Mouse (Mus musculus) ES-E14 (cell line): ENCODE results near the gene Znrd1as. TPM values are rescaled to one million over a fixed set of nuclear protein-coding genes. Genes with fewer than 3 reads are reported as not detected.

Experiments used
- DNase-seq: peaks from one replicate; pipeline ENCODE4 v3.0.0-alpha.2; 2013; ENCODE audit warnings: low read depth, low spot score
- H3K27ac ChIP-seq: 2 replicates; pipeline ENCODE4 v1.5.1; 2012; ENCODE audit warnings: low read depth, mild to moderate bottlenecking, low read length, moderate library complexity, mixed read lengths; ENCODE audit not compliant: poor library complexity, insufficient read depth, severe bottlenecking
- H3K36me3 ChIP-seq: 2 replicates; pipeline ENCODE4 v1.6.1; 2012; ENCODE audit warnings: mild to moderate bottlenecking, low read length, moderate library complexity, mixed read lengths; ENCODE audit not compliant: control insufficient read depth, poor library complexity, insufficient read depth, severe bottlenecking
- H3K4me1 ChIP-seq, 2 experiments: fragments of 150-350 bp in 1 of 2; sonication (generic) in 1 of 2; 2 replicates each; pipeline ENCODE4 v1.6.1; 2012; ENCODE audit warnings: low read length in 2 of 2, mild to moderate bottlenecking in 1 of 2, mixed read lengths in 1 of 2; ENCODE audit not compliant: control insufficient read depth in 2 of 2, insufficient read depth in 2 of 2, poor library complexity in 1 of 2
- H3K4me3 ChIP-seq, 2 experiments: fragments of 150-350 bp in 1 of 2; sonication (generic) in 1 of 2; 2 replicates each; pipeline ENCODE4 v1.5.1; 2012; ENCODE audit warnings: low read length in 2 of 2, low read depth in 1 of 2, mild to moderate bottlenecking in 1 of 2, mixed read lengths in 1 of 2; ENCODE audit not compliant: insufficient read depth in 1 of 2, poor library complexity in 1 of 2, severe bottlenecking in 1 of 2
- H3K9ac ChIP-seq: 2 replicates; pipeline ENCODE4 v1.6.1; 2012; ENCODE audit warnings: low read depth, mild to moderate bottlenecking, low read length, mixed read lengths; ENCODE audit not compliant: poor library complexity, insufficient read depth, severe bottlenecking
- H3K9me3 ChIP-seq: fragments of 150-350 bp; sonication (generic); 2 replicates; pipeline ENCODE4 v1.6.1; 2012; ENCODE audit warnings: low read depth, mild to moderate bottlenecking, low read length; ENCODE audit not compliant: control insufficient read depth, insufficient read depth
- CHD2 ChIP-seq: IDR thresholded peaks from 2 replicates; pipeline ENCODE4 v1.6.1; 2014; ENCODE audit warnings: mild to moderate bottlenecking, low read depth, low read length, inconsistent platforms
- HCFC1 ChIP-seq: IDR thresholded peaks from 2 replicates; pipeline ENCODE4 v1.6.1; 2012; ENCODE audit warnings: low read length, inconsistent platforms, borderline replicate concordance; ENCODE audit not compliant: insufficient read depth
- MAFK ChIP-seq: IDR thresholded peaks from 2 replicates; pipeline ENCODE4 v1.6.1; 2014; ENCODE audit warnings: mild to moderate bottlenecking, low read depth, low read length, inconsistent platforms; ENCODE audit not compliant: insufficient read depth
- ZC3H11A ChIP-seq: IDR thresholded peaks from 2 replicates; pipeline ENCODE4 v1.6.1; 2012; ENCODE audit warnings: low read depth, mild to moderate bottlenecking, inconsistent platforms, low read length, borderline replicate concordance
- ZNF384 ChIP-seq: IDR thresholded peaks from 2 replicates; pipeline ENCODE4 v1.6.1; 2012; ENCODE audit warnings: low read depth, low read length, inconsistent platforms
- in situ Hi-C, 2 experiments: fragments of 600-800 bp; cut with MboI; formaldehyde crosslinking; loops; one replicate each; pipeline ENCODE4 v1.15.1; 2025; ENCODE audit warnings: low sequenced_read_pairs in 2 of 2, inconsistent platforms in 1 of 2; ENCODE audit not compliant: unreplicated experiment in 2 of 2
- total RNA-seq: library from RNA; depleted of rRNA; stranded (reverse); fragments of 300-350 nt; gene quantifications from 2 replicates; pipeline ENCODE4 v1.2.3, GENCODE M21; 2012

The Znrd1as gene
- total RNA-seq, 1 experiment = 15.1 TPM

DNA sequence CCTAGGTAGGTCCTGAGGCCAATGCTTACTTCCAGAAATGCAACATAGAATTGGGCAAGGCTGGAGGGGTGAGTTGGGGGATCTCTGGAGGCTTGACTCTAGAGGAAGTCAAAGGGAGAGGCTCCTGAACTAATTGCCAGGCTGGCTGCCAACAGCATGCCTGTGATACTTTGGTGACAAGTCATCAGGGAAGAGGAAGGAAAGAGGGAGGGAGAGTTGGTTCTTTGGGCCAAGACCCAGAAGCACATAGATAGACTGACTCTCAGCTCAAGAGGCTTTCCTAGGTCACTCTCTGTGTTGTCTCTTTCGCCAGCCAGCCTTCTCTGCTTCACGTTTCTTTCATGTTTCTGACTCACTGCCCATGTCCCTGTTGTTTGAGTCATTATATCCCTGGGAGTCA lies 26.6 kb upstream of the Znrd1as start:
- no peak for DNase-seq
- H3K9me3 ChIP-seq = no peaks in the 10 kb centered on the region
- peaks cover 6 to 17% of the 10 kb centered on the region in 2 experiments; a peak in 3 of 4 replicates for H3K4me1 ChIP-seq
- no peak for TF ChIP-seq ZC3H11A
- no peak for TF ChIP-seq MAFK
- no peak for TF ChIP-seq CHD2
- TF ChIP-seq ZNF384 = no peak
- no peak for TF ChIP-seq HCFC1
- no peaks in the 10 kb centered on the region for H3K36me3 ChIP-seq
- H3K27ac ChIP-seq = no peak overlapping the region
- H3K4me3 ChIP-seq = no peak overlapping the region
- in situ Hi-C loops = no loop called here
- H3K9ac ChIP-seq = no peak overlapping the region

DNA sequence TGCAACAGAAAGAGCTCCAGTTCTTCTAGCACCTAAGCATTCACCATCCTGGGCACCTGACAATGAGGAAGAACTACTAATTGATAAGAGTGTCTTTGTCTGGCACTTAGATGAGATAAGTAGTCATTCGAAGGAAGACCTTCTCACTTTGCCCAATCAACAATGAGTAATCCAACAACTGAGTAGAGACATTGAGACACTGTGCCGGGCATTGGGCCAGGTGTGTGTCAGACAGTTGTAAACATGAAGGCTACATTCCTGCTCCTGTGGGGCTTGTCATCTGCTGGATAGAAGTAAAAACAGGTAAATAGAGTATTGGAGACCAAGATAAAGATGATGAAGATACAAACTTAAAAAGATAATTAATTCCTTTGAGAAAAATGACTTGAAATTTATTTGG lies 20.3 kb upstream of the Znrd1as start:
- Histone ChIP-seq H3K4me1 (peaks cover under 1 to 6% of the 10 kb centered on the region in 2 experiments; a peak in 2 of 4 replicates), H3K9me3 (no peaks in the 10 kb centered on the region), H3K27ac (no peak overlapping the region), H3K4me3 (no peak overlapping the region), H3K9ac (no peak overlapping the region), H3K36me3 (no peaks in the 10 kb centered on the region)
- in situ Hi-C loops = no loop called here
- no peak for DNase-seq
- TF ChIP-seq CHD2 (no peak), ZC3H11A (no peak), MAFK (no peak), HCFC1 (no peak), ZNF384 (no peak)

DNA sequence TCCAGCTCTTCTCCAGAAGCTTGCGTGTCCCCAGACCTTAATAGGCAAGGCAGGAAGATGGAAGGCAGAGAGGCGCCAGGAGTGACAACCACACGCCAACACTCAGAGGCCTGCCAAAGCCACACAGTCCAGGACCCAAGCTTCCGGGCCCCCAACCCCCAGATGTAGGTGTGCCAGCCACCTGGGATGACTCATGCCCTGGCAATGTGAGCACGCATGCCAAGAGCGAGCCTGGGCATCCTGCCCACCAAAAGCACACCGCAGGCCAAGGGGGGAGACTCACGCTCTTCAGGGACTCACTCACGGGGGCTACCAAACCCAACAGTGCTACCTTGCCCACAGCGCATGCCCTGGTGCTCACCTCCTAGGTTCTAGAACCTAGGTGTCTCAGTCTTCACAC lies 16.0 kb upstream of the Znrd1as start:
- 0 out of 2 replicates have a peak overlapping the region, but pooled peaks have one; percentile 64 for H3K9ac ChIP-seq
- H3K27ac ChIP-seq = no peak overlapping the region
- H3K36me3 ChIP-seq = no peaks in the 10 kb centered on the region; the same call in 1 of the 2 replicates
- peak overlapping the region; percentile 43 to 62; a peak in 2 of 4 replicates for H3K4me3 ChIP-seq
- H3K9me3 ChIP-seq = no peaks in the 10 kb centered on the region
- H3K4me1 ChIP-seq = peaks cover 0 to 22% of the 10 kb centered on the region in 2 experiments; a peak in 2 of 4 replicates
- TF ChIP-seq MAFK (no peak), ZNF384 (no peak), CHD2 (no peak), ZC3H11A (no peak), HCFC1 (no peak)
- DNase-seq = no peak
- in situ Hi-C loops = no loop called here

- H3K27ac ChIP-seq = no peak within 1 kb of the TSS
- in situ Hi-C loops = no loop called here
- peaks cover 0 to 22% of the 10 kb centered on the region in 2 experiments; a peak in 2 of 4 replicates for H3K4me1 ChIP-seq
- peak within 1 kb of the TSS; percentile 43 to 62 for H3K4me3 ChIP-seq
- TF ChIP-seq MAFK (no peak), CHD2 (no peak), ZNF384 (no peak), ZC3H11A (no peak), HCFC1 (no peak)
- H3K36me3 ChIP-seq = no peaks in the 10 kb centered on the region; the same call in 1 of the 2 replicates
- no peaks in the 10 kb centered on the region for H3K9me3 ChIP-seq
- peak within 1 kb of the TSS; percentile 64 for H3K9ac ChIP-seq
- DNase-seq = no peak
Observed at GRCm38 (mm10) chr17:36942791-36943471, 15.5 kb upstream of the Znrd1as start, which contains the start of gene Rnf39. TSS of gene Rnf39 (plus strand) at chr17:36942918.
